Mouse (Mus musculus): ENCODE measurements around the gene Usp22. TPM values are rescaled to one million over a fixed set of nuclear protein-coding genes. Genes with fewer than 3 reads are reported as not detected.

The Usp22 gene
- polyA plus RNA-seq, 1 experiment = 0.31 TPM

DNA sequence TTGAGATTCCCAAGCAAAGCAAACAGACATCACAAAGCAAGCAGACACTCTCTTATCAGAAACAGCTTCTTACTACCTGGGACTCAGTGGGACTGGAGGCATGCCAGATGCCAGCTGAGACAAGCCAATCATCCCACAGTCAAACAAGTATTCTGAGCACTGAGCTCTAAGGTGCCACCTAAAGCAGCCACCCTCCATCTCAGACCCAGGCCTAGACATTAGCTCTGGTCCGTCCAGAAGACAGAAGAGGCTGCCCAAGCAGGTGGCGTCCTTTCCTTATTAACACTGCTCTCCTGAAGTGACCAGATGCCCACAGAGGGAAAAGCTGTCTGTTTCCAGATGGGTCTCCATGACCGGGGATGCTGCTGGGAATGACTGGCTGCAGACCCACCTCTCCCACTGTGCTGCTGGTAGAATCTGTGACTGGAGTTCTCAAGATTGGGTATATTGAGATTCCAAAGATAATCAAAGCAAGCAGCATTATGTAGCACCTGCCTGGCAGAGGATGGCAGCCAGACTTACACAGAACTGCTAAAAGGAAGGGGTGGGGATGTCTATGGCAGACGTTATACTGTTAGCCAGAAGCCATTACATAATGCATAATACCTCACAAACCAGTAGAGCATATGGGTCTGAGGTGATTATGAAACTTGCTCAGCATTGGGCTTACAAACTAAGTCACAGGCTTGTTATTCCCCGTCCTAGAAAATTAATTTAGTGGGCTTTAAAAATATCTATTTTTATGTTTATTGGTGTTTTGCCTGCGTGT is 24.4 kb downstream of the Usp22 start:
- TF ChIP-seq GATA1 (IDR thresholded peaks at IDR 0.05; ENCODE audit: low read length) (no peak), TAL1 (IDR thresholded peaks at IDR 0.05; ENCODE audit: low read length) (no peak)
- Histone ChIP-seq H3K4me1 (ENCODE audit: control insufficient read depth) (peaks cover 2% of the 10 kb centered on the region; the same call in 1 of the 2 replicates), H3K27me3 (ENCODE audit: control insufficient read depth) (peaks cover 15% of the 10 kb centered on the region), H3K36me3 (ENCODE audit: control insufficient read depth) (peaks cover 31% of the 10 kb centered on the region), H3K9me3 (ENCODE audit: control insufficient read depth, low read length) (no peaks in the 10 kb centered on the region), H3K4me3 (replicated peaks) (no peak overlapping the region)

DNA sequence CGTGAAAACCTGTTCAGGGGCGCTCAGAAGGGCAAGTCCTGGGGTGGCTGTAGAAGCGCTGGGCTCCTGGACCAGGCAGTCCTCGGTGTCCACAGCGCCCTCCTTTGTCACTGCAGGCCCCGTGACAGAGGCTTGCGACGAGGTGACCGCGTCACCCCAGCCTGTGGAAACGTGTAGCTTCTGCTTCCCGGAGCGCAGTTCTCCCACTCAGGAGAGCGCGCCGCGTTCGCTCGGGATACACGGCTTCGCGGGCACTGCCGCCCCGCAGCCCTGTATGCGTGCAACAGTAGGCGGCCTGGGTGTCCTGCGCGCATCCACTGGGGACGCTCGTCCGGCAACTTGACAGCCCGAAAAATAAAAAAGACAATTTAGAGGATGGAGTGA is 27.6 kb downstream of the Usp22 start:
- TF ChIP-seq TAL1 (IDR thresholded peaks at IDR 0.05; ENCODE audit: low read length) (no peak), GATA1 (IDR thresholded peaks at IDR 0.05; ENCODE audit: low read length) (no peak)
- Histone ChIP-seq H3K4me1 (ENCODE audit: control insufficient read depth) (peaks cover 2% of the 10 kb centered on the region), H3K27me3 (ENCODE audit: control insufficient read depth) (peaks cover 15% of the 10 kb centered on the region), H3K9me3 (ENCODE audit: control insufficient read depth, low read length) (no peaks in the 10 kb centered on the region), H3K36me3 (ENCODE audit: control insufficient read depth) (peaks cover 4% of the 10 kb centered on the region), H3K4me3 (replicated peaks) (no peak overlapping the region)

DNA sequence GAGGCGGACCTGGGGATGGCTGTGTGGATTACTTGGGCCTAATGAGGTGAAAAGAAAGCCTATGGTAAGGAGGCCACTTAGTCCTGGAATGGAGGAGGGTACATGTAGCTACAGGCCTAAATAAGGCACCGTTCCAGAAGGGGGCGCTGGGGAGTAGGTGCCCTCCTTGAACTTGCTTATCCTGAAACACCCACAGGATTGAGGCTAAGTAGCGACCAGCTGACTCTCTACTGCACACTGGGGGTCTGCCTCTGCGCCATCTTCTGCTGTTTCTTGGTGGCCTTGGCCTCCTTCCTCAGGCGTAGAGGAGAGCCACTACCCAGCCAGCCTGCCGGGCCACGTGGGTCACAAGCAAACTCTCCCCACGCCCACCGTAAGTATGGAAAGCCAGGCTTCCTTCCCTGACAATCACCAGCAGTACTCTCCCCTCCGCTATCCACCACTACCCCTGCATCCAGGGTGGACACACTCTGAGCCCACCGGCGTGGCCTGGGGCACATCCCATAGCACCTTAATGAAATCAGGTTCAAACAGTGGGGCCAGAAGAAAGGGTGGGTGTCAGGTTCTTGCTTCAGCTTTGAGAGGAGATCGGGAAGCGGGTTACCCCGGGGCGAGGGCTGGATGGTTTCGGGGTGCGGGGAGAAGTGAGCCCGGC is 28.1 kb downstream of the Usp22 start:
- Histone ChIP-seq H3K4me3 (replicated peaks) (no peak overlapping the region), H3K36me3 (ENCODE audit: control insufficient read depth) (no peaks in the 10 kb centered on the region), H3K27me3 (ENCODE audit: control insufficient read depth) (peaks cover 15% of the 10 kb centered on the region), H3K9me3 (ENCODE audit: control insufficient read depth, low read length) (no peaks in the 10 kb centered on the region), H3K4me1 (ENCODE audit: control insufficient read depth) (peaks cover 2% of the 10 kb centered on the region)
- TF ChIP-seq GATA1 (IDR thresholded peaks at IDR 0.05; ENCODE audit: low read length) = no peak
- no peak for TF ChIP-seq TAL1 (IDR thresholded peaks at IDR 0.05; ENCODE audit: low read length)

- TF ChIP-seq GATA1 (IDR thresholded peaks at IDR 0.05; ENCODE audit: low read length) = no peak
- no peak for TF ChIP-seq TAL1 (IDR thresholded peaks at IDR 0.05; ENCODE audit: low read length)
Measured at GRCm38 (mm10) chr11:61145551-61145950, 29.3 kb downstream of the Usp22 start.

GRCm38 (mm10) chr11:61143564-61144469 is 31.0 kb downstream of the Usp22 start:
- no peak for TF ChIP-seq GATA1 (IDR thresholded peaks at IDR 0.05; ENCODE audit: low read length)
- TF ChIP-seq TAL1 (IDR thresholded peaks at IDR 0.05; ENCODE audit: low read length) = no peak
- Histone ChIP-seq H3K4me1 (ENCODE audit: control insufficient read depth) (peaks cover 2% of the 10 kb centered on the region), H3K36me3 (ENCODE audit: control insufficient read depth) (no peaks in the 10 kb centered on the region), H3K27me3 (ENCODE audit: control insufficient read depth) (peaks cover 15% of the 10 kb centered on the region), H3K4me3 (replicated peaks) (no peak overlapping the region), H3K9me3 (ENCODE audit: control insufficient read depth, low read length) (no peaks in the 10 kb centered on the region)

More at GRCm38 (mm10) chr11:61145551-61145950, 29.3 kb downstream of the Usp22 start:
- no peaks in the 10 kb centered on the region for H3K9me3 ChIP-seq (ENCODE audit: control insufficient read depth, low read length)
- no peak overlapping the region for H3K4me3 ChIP-seq (replicated peaks)
- H3K36me3 ChIP-seq (ENCODE audit: control insufficient read depth) = no peaks in the 10 kb centered on the region
- peaks cover 15% of the 10 kb centered on the region for H3K27me3 ChIP-seq (ENCODE audit: control insufficient read depth)
- peaks cover 2% of the 10 kb centered on the region for H3K4me1 ChIP-seq (ENCODE audit: control insufficient read depth)

DNA sequence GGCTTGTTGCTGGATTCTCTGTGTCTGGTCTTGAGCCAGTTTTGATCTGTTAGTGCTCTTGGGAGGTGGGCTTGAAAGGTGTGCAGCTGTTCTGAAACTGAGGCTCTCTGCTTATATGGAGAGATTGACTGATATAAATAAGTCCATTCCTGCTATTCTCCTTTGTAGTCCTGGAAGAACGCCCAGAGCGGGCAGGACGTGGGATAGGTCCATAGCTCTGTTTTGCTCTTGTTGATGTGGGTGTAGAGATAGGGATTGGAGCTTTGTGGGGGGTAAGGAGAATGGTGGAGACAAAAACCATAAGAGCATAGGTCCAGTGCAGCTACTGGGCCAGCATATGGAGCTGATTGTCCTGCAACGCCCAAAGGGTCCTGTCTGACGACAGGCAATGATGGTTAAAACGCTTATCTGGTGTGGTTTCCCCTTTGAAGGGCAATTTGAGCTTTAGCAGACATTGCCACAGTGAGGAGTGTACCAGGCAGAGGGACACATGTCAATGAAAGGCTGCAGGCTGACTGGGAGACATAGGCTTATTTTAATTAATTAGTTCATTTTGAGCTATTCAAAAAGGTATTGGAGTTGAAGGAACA is 31.8 kb downstream of the Usp22 start:
- H3K36me3 ChIP-seq (ENCODE audit: control insufficient read depth) = no peaks in the 10 kb centered on the region
- peaks cover 15% of the 10 kb centered on the region for H3K27me3 ChIP-seq (ENCODE audit: control insufficient read depth)
- H3K9me3 ChIP-seq (ENCODE audit: control insufficient read depth, low read length) = no peaks in the 10 kb centered on the region
- no peak overlapping the region for H3K4me3 ChIP-seq (replicated peaks)
- TF ChIP-seq TAL1 (IDR thresholded peaks at IDR 0.05; ENCODE audit: low read length) = no peak
- no peak for TF ChIP-seq GATA1 (IDR thresholded peaks at IDR 0.05; ENCODE audit: low read length)
- peaks cover 2% of the 10 kb centered on the region for H3K4me1 ChIP-seq (ENCODE audit: control insufficient read depth)

- Histone ChIP-seq H3K36me3 (ENCODE audit: control insufficient read depth) (no peaks in the 10 kb centered on the region), H3K4me3 (replicated peaks) (no peak overlapping the region)
- TF ChIP-seq GATA1 (IDR thresholded peaks at IDR 0.05; ENCODE audit: low read length) = no peak
- TF ChIP-seq TAL1 (IDR thresholded peaks at IDR 0.05; ENCODE audit: low read length) = no peak
Measured at GRCm38 (mm10) chr11:61142262-61142661, 32.6 kb downstream of the Usp22 start.

GRCm38 (mm10) chr11:61141693-61142092 is 33.2 kb downstream of the Usp22 start:
- Histone ChIP-seq H3K4me3 (replicated peaks) (no peak overlapping the region), H3K4me1 (ENCODE audit: control insufficient read depth) (peaks cover under 1% of the 10 kb centered on the region), H3K9me3 (ENCODE audit: control insufficient read depth, low read length) (0 out of 2 replicates have a peak, but pooled peaks cover 2% of the 10 kb centered on the region), H3K27me3 (ENCODE audit: control insufficient read depth) (peaks cover 2% of the 10 kb centered on the region; the same call in 1 of the 2 replicates), H3K36me3 (ENCODE audit: control insufficient read depth) (no peaks in the 10 kb centered on the region)
- TF ChIP-seq TAL1 (IDR thresholded peaks at IDR 0.05; ENCODE audit: low read length) = no peak
- no peak for TF ChIP-seq GATA1 (IDR thresholded peaks at IDR 0.05; ENCODE audit: low read length)

More at GRCm38 (mm10) chr11:61142262-61142661, 32.6 kb downstream of the Usp22 start:
- H3K4me1 ChIP-seq (ENCODE audit: control insufficient read depth) = peaks cover 2% of the 10 kb centered on the region
- H3K9me3 ChIP-seq (ENCODE audit: control insufficient read depth, low read length) = no peaks in the 10 kb centered on the region
- peaks cover 7% of the 10 kb centered on the region for H3K27me3 ChIP-seq (ENCODE audit: control insufficient read depth)
